Mouse (Mus musculus) left cerebral cortex, postnatal 25 days (tissue): ENCODE measurements around the gene Oxct1. TPM values are rescaled to one million over a fixed set of nuclear protein-coding genes. Genes with fewer than 3 reads are reported as not detected.

Source experiments
- total RNA-seq, 2 experiments: library from RNA; stranded (reverse); gene quantifications; 2 replicates each; pipeline ENCODE4 v1.2.3; 2021

The Oxct1 gene
- total RNA-seq, 2 experiments from 2014 or later: 369 to 401 TPM

Other genes starting within 250 kb of the Oxct1 start
- 1 to 10 TPM; 7.8 to 8.5 TPM for gene Fbxo4, start 46.8 kb upstream of the Oxct1 start, total RNA-seq
- gene AW549877, start 30.6 kb upstream of the Oxct1 start, total RNA-seq: 10 to 100 TPM; 43.8 to 49.9 TPM